Comparison of ENCODE assay signal across 22 mouse cellular contexts in the genomic region with DNA sequence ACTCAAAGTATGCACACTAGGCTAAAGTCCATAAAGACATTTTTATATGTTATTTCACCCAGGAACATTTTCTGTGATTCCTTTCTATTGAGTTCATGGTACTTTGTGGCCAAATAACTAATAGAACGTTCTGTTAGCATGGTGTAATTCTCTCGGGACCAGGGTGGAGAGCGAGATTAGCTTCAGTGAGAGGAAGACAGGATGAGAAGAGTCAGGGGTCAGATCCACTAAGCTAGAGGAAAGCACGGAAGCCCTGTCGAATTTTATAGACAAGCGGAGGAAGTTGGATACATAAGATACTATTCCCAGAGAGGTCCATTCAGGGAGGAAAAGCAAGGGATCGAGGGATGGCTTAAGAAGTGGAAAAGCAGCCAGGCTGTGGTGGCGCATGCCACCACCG.
"Had no signal": no experiment of that assay in that cellular context is flagged by ENCODE, and none has a peak within 500 bp of the region (broad histone marks: within the 10 kb centered on the region; RNA-seq: fewer than 3 reads in every experiment).

No protein-coding gene starts in this region.

- DNase-seq: kidney, postnatal 25 days; layer of hippocampus, adult 9-11 months; liver; lung, adult 18-20 months; lung, postnatal 10 days; lung, postnatal 36 days; retina, postnatal 1 day; right cerebral cortex, postnatal 25 days; thymus, adult 18-20 months; thymus, postnatal 36 days had no signal

- H3K4me1 ChIP-seq: limb, embryonic 13.5 days; liver, embryonic 12.5 days; liver, embryonic 15.5 days; lung, embryonic 15.5 days had no signal

- H3K27ac ChIP-seq: kidney, postnatal 0 days; layer of hippocampus, adult 2 months; limb, embryonic 10.5 days; limb, embryonic 13.5 days; liver, embryonic 12.5 days; liver, embryonic 15.5 days; lung, embryonic 15.5 days; midbrain, embryonic 10.5 days; midbrain, embryonic 13.5 days; neural tube, embryonic 13.5 days had no signal

- H3K9ac ChIP-seq: limb, embryonic 13.5 days; liver, embryonic 12.5 days; liver, embryonic 15.5 days; lung, embryonic 15.5 days; midbrain, embryonic 13.5 days; neural tube, embryonic 13.5 days had no signal

- H3K4me3 ChIP-seq: layer of hippocampus, adult 2 months; limb, embryonic 10.5 days; limb, embryonic 13.5 days; liver, embryonic 12.5 days; liver, embryonic 15.5 days; lung, embryonic 15.5 days; megakaryocyte, embryonic 14.5 days; midbrain, embryonic 10.5 days; midbrain, embryonic 13.5 days; myocyte; neural tube, embryonic 13.5 days had no signal

- H3K27me3 ChIP-seq: limb, embryonic 13.5 days; liver, embryonic 12.5 days; liver, embryonic 15.5 days; lung, embryonic 15.5 days; megakaryocyte, embryonic 14.5 days; midbrain, embryonic 13.5 days; neural tube, embryonic 13.5 days had no signal
